In genomic region chr5:149440180-149440573, GRCm38 (mm10) we compare ENCODE assay signal across 9 mouse cellular contexts. TPM values are rescaled to one million over a fixed set of nuclear protein-coding genes. Genes with fewer than 3 reads are reported as not detected.
DNase-seq lines count a peak whose midpoint lies in the region; ATAC-seq and TF ChIP-seq lines count a peak whose summit lies in the region.
"Had no signal": no experiment of that assay in that cellular context is flagged by ENCODE, and none has a peak within 500 bp of the region (broad histone marks: within the 10 kb centered on the region; RNA-seq: fewer than 3 reads in every experiment).

No protein-coding gene starts in this region.

- no peak for TF ChIP-seq EP300 in heart, adult 2 months (IDR thresholded peaks at IDR 0.05; ENCODE audit: insufficient read depth, low read depth, low read length)

- no peak overlapping the region for H3K27ac ChIP-seq in kidney, adult 2 months (ENCODE audit: insufficient read depth, low read depth, low read length)
- peak overlapping the region; percentile 90 for H3K27ac ChIP-seq in embryonic facial prominence, embryonic 10.5 days (replicated peaks)
- no peak overlapping the region; the same call in 1 of the 2 replicates for H3K27ac ChIP-seq in heart, adult 2 months
- H3K27ac ChIP-seq in liver, embryonic 13.5 days, result no peak overlapping the region
- peak overlapping the region; percentile 98 for H3K27ac ChIP-seq in neural tube, embryonic 14.5 days (ENCODE audit: low read depth, low read length)

- TF ChIP-seq CTCF in kidney, adult 2 months (conservative IDR thresholded peaks at IDR 0.05; ENCODE audit: insufficient read depth, insufficient read length, low read depth, low read length), result no peak
- TF ChIP-seq CTCF in heart, adult 2 months (IDR thresholded peaks at IDR 0.05), result no peak

- ATAC-seq in liver, embryonic 13.5 days (ENCODE audit: low read depth), result no peak
- ATAC-seq in neural tube, embryonic 14.5 days (ENCODE audit: low read depth), result peak; percentile 88

- intact Hi-C loops in heart, adult 2 months (cut with DNase I), result no loop called here

- H3K79me2 ChIP-seq in heart, adult 2 months (replicated peaks; ENCODE audit: control insufficient read depth, insufficient read depth, low read length), result no peaks in the 10 kb centered on the region

- no peaks in the 10 kb centered on the region for H3K36me3 ChIP-seq in kidney, adult 2 months (ENCODE audit: control insufficient read depth, insufficient read depth, low read length)
- H3K36me3 ChIP-seq in embryonic facial prominence, embryonic 10.5 days (replicated peaks), result no peaks in the 10 kb centered on the region
- H3K36me3 ChIP-seq in heart, adult 2 months (ENCODE audit: control insufficient read depth, insufficient read depth, low read length), result no peaks in the 10 kb centered on the region
- H3K36me3 ChIP-seq in liver, embryonic 13.5 days, result no peaks in the 10 kb centered on the region
- H3K36me3 ChIP-seq in neural tube, embryonic 14.5 days (ENCODE audit: control insufficient read depth, insufficient read depth, low read length), result no peaks in the 10 kb centered on the region

- no peak overlapping the region for H3K9ac ChIP-seq in heart, adult 2 months (ENCODE audit: low read depth, low read length)
- H3K9ac ChIP-seq in liver, embryonic 13.5 days, result peak overlapping the region; percentile 37; the same call in 1 of the 2 replicates
- H3K9ac ChIP-seq in neural tube, embryonic 14.5 days (replicated peaks; ENCODE audit: low read depth, low read length), result peak overlapping the region; percentile 47

- under 1% methylated on average over 16 of the region's 18 CpGs for WGBS in kidney, adult 2 months
- under 1% methylated on average over 18 of the region's 18 CpGs for WGBS in embryonic facial prominence, embryonic 10.5 days
- WGBS in heart, adult 2 months, result under 1% methylated on average over 18 of the region's 18 CpGs
- WGBS in liver, embryonic 13.5 days (ENCODE audit: insufficient replicate concordance), result 2% methylated on average over 18 of the region's 18 CpGs
- 0% methylated on average over 18 of the region's 18 CpGs for WGBS in neural tube, embryonic 14.5 days

- no peaks in the 10 kb centered on the region for H3K9me3 ChIP-seq in embryonic facial prominence, embryonic 10.5 days
- H3K9me3 ChIP-seq in liver, embryonic 13.5 days (replicated peaks), result no peaks in the 10 kb centered on the region
- no peaks in the 10 kb centered on the region for H3K9me3 ChIP-seq in neural tube, embryonic 14.5 days (ENCODE audit: control insufficient read depth, low read length)

- H3K27me3 ChIP-seq in kidney, adult 2 months (replicated peaks; ENCODE audit: control insufficient read depth, insufficient read depth, low read length), result no peaks in the 10 kb centered on the region
- H3K27me3 ChIP-seq in embryonic facial prominence, embryonic 10.5 days (replicated peaks; ENCODE audit: low read depth, poor library complexity, severe bottlenecking), result 0 out of 2 replicates have a peak, but pooled peaks cover 7% of the 10 kb centered on the region
- H3K27me3 ChIP-seq in heart, adult 2 months (ENCODE audit: control insufficient read depth, insufficient read depth, low read length), result peaks cover 2% of the 10 kb centered on the region
- peaks cover 4% of the 10 kb centered on the region; the same call in 1 of the 2 replicates for H3K27me3 ChIP-seq in liver, embryonic 13.5 days
- no peaks in the 10 kb centered on the region for H3K27me3 ChIP-seq in neural tube, embryonic 14.5 days (ENCODE audit: control insufficient read depth, insufficient read depth, low read length)
- H3K27me3 ChIP-seq: CH12.LX had no signal

- H3K4me3 ChIP-seq in kidney, adult 2 months (ENCODE audit: insufficient read depth, low read depth, low read length), result peak overlapping the region; percentile 43; the same call in 1 of the 2 replicates
- H3K4me3 ChIP-seq in embryonic facial prominence, embryonic 10.5 days, result peak overlapping the region; percentile 63
- H3K4me3 ChIP-seq in heart, adult 2 months, result peak overlapping the region; percentile 28; the same call in 1 of the 2 replicates
- H3K4me3 ChIP-seq in liver, embryonic 13.5 days (replicated peaks), result peak overlapping the region; percentile 55
- peak overlapping the region; percentile 32 for H3K4me3 ChIP-seq in neural tube, embryonic 14.5 days (ENCODE audit: low read depth, low read length)

- TF ChIP-seq POLR2A in kidney, adult 2 months (IDR thresholded peaks at IDR 0.05; ENCODE audit: low read depth, low read length), result no peak
- no peak for TF ChIP-seq POLR2A in heart, adult 2 months (IDR thresholded peaks at IDR 0.05; ENCODE audit: insufficient read depth, low read depth, low read length)

- no peaks in the 10 kb centered on the region for H3K4me1 ChIP-seq in kidney, adult 2 months (ENCODE audit: control insufficient read depth, insufficient read depth, low read length)
- peaks cover 56% of the 10 kb centered on the region for H3K4me1 ChIP-seq in embryonic facial prominence, embryonic 10.5 days
- H3K4me1 ChIP-seq in heart, adult 2 months (ENCODE audit: control insufficient read depth, insufficient read depth, low read length), result no peaks in the 10 kb centered on the region; the same call in 1 of the 2 replicates
- H3K4me1 ChIP-seq in liver, embryonic 13.5 days (replicated peaks), result peaks cover 48% of the 10 kb centered on the region
- peaks cover 18% of the 10 kb centered on the region; the same call in 1 of the 2 replicates for H3K4me1 ChIP-seq in neural tube, embryonic 14.5 days (ENCODE audit: control insufficient read depth, insufficient read depth, low read length)

- no peak for DNase-seq in kidney, adult 2 months
- DNase-seq in kidney, adult 8-10 months, result no peak
- peak; percentile 80 for DNase-seq in embryonic facial prominence, embryonic 10.5 days (ENCODE audit: low spot score)
- DNase-seq in heart, adult 2 months, result peak; percentile 58 to 61
- DNase-seq in kidney, postnatal 10 days, result peak; percentile 62
- no peak for DNase-seq in liver, embryonic 13.5 days
- DNase-seq in thymus, postnatal 10 days (ENCODE audit: low spot score in 2 of 2), result peak; percentile 60 to 69

- H3K4me2 ChIP-seq in liver, embryonic 13.5 days, result peak overlapping the region; percentile 80
- peak overlapping the region; percentile 57 for H3K4me2 ChIP-seq in neural tube, embryonic 14.5 days (ENCODE audit: low read depth, low read length)

RNA-seq across cellular contexts. Expression of gene Tex26, which starts 0.7 kb away (rescaled TPM):
- polyA plus RNA-seq in kidney, adult 2 months (2012; rRNA removed), result not detected in 2 replicates
- 0.62 and 1.1 TPM in 2 replicates for polyA plus RNA-seq in embryonic facial prominence, embryonic 10.5 days (2016; fragmentation: Nextera tagmentation; extraction: Ambion mirVana)
- not detected for total RNA-seq in heart, adult 2 months (2021)
- not detected in 2 replicates for polyA plus RNA-seq in heart, adult 2 months (2012; rRNA removed)
- 0.10 TPM in 2 replicates for polyA plus RNA-seq in liver, embryonic 13.5 days (2015; fragmentation: Nextera tagmentation; extraction: Ambion mirVana)
- polyA plus RNA-seq in neural tube, embryonic 14.5 days (2014; fragmentation: Nextera tagmentation; extraction: Ambion mirVana), result 0.62 and 1.8 TPM in 2 replicates
- total RNA-seq: CH12.LX had no signal

RNA-seq across cellular contexts. Expression of gene Medag, which starts 28.6 kb away (rescaled TPM):
- polyA plus RNA-seq in kidney, adult 2 months (2012; rRNA removed), result 0.61 and 0.88 TPM in 2 replicates
- 0.17 and 0.38 TPM in 2 replicates for polyA plus RNA-seq in embryonic facial prominence, embryonic 10.5 days (2016; fragmentation: Nextera tagmentation; extraction: Ambion mirVana)
- 10 to 100 TPM; 12.3 to 12.5 TPM for total RNA-seq in heart, adult 2 months (2021)
- 6.7 and 10.9 TPM in 2 replicates for polyA plus RNA-seq in heart, adult 2 months (2012; rRNA removed)
- 0.28 and 0.36 TPM in 2 replicates for polyA plus RNA-seq in liver, embryonic 13.5 days (2015; fragmentation: Nextera tagmentation; extraction: Ambion mirVana)
- polyA plus RNA-seq in neural tube, embryonic 14.5 days (2014; fragmentation: Nextera tagmentation; extraction: Ambion mirVana), result 1.9 and 2.1 TPM in 2 replicates
- total RNA-seq: CH12.LX had no signal

Comparison
In these comparisons a context has a peak if more than half of its experiments do, and no peak if none do; other contexts are left out.
1. DNase-seq: peak in embryonic facial prominence, embryonic 10.5 days (single experiment), heart, adult 2 months (2 of 2), kidney, postnatal 10 days (single experiment) and thymus, postnatal 10 days (2 of 2); none in kidney, adult 2 months (single experiment), kidney, adult 8-10 months (0 of 2) and liver, embryonic 13.5 days (single experiment).
2. H3K27ac ChIP-seq: peak in embryonic facial prominence, embryonic 10.5 days (single experiment) and neural tube, embryonic 14.5 days (single experiment); none in kidney, adult 2 months (single experiment), heart, adult 2 months (single experiment) and liver, embryonic 13.5 days (single experiment).
3. Peak in every context shown above with its lines, with median percentiles within 50 percentile points of each other: H3K4me3 ChIP-seq.